Mouse (Mus musculus) c-Kit-negative CD71-positive TER-119-positive erythroid progenitor cells, embryonic 14.5 days (primary cell): ENCODE data around the gene Gm3629.
"Not testable (repeated sequence)": the region's sequence is repeated elsewhere in the genome, so short reads cannot be mapped to it uniquely, and the experiment has no call there.

ENCODE experiments used
- DNase-seq: peaks from one replicate; pipeline ENCODE4 v3.0.0-alpha.2; 2013; ENCODE audit warnings: low read depth, low spot score

Gene Gm3629

DNA sequence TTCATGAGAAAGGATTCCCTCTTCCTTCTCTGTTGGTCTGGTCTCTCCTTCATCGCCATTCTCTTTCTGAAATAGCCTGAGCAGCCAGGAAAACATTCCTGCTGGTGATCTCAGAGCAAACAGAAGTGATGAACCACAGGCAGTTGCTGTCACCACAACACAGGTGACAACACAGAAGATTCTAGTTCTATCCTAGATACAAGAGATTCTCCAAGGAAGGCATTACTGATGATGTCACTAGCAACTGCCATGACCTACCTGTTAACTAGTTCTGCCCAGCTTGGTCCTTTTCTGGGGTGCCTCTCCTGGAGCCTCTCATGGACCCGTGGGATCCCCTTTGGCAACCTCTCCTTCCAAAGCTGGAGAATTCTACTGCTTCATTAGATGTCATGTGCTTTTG lies at the start of gene Gm3629:
TSS of gene Gm3629 (minus strand) at position 101 of the 400 bp plus-strand sequence.
- not testable (repeated sequence) for DNase-seq

- DNase-seq: not testable (repeated sequence)
Observed at GRCm38 (mm10) chr14:6622318-6622717, 31.9 kb upstream of the Gm3629 start, which contains the start of gene Gm3460. Gm3460 (minus strand) TSS chr14:6622418.

GRCm38 (mm10) chr14:6606436-6606835 lies 16.0 kb upstream of the Gm3629 start:
- DNase-seq: not testable (repeated sequence)

DNA sequence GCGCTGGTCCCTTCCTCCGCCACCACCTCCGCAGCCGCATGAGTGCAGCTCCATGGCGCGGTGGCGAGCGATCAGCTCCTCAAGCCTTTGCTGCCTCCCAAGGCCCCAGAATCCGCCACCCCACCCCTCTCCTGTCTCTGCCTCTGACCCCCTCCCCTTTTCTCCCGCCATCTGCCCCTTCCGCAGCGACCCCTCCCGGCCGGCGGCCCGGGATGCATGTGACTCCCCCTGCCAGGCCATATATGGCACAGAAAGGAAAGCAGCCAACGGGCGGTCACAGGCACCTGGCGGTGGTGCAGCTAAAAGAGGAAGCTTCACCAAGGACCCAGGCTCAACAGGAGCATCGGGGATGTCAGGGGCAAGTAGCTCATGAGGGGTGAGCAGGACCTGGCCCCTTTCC lies 14.6 kb upstream of the Gm3629 start:
- not testable (repeated sequence) for DNase-seq

DNA sequence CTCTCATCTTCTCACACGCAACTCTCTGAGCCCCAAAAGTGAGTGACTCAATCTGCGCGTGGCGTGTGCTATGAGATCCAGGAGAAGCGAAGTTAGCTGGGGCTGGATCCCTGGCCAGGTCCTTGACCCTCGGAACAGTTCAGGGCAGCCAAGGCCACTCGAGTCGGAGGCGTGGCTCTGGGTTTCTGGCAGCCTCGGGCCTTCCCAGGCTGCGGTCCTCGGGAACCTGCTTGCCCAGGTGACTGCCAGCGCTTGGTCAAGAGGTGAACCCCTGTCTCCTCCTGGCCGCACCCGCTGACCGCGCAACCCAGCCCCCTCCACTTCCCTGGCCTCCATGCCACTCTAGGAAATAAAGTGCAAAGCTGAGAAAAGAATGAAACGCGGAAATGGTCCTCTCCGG lies 14.1 kb upstream of the Gm3629 start:
- not testable (repeated sequence) for DNase-seq

GRCm38 (mm10) chr14:6537190-6537589 lies 53.2 kb downstream of the Gm3629 start, which contains the start of gene Gm8356:
Gm8356 (minus strand) TSS chr14:6537290.
- DNase-seq: not testable (repeated sequence)
